Mouse (Mus musculus) liver, postnatal 0 days (tissue): ENCODE measurements around the gene Sbds.

Experiments
- CTCF ChIP-seq: sonication (generic); IDR thresholded peaks from 2 replicates; pipeline ENCODE4 v1.5.1; 2016; ENCODE audit warnings: antibody characterized with exemption, low read depth
- EP300 ChIP-seq: IDR thresholded peaks from 2 replicates; pipeline ENCODE4 v1.6.1; 2016; ENCODE audit warnings: antibody characterized with exemption, low read depth, mild to moderate bottlenecking

- no peak for TF ChIP-seq CTCF
- TF ChIP-seq EP300 = no peak
Observed at GRCm38 (mm10) chr5:130197981-130198380, 57.3 kb downstream of the Sbds start.
